Mouse (Mus musculus): ENCODE data around the gene Dnmt1. TPM values are rescaled to one million over a fixed set of nuclear protein-coding genes. Genes with fewer than 3 reads are reported as not detected.

The Dnmt1 gene
- total RNA-seq, 2 experiments from 2014 or later = 6.5 to 10.5 TPM

DNA sequence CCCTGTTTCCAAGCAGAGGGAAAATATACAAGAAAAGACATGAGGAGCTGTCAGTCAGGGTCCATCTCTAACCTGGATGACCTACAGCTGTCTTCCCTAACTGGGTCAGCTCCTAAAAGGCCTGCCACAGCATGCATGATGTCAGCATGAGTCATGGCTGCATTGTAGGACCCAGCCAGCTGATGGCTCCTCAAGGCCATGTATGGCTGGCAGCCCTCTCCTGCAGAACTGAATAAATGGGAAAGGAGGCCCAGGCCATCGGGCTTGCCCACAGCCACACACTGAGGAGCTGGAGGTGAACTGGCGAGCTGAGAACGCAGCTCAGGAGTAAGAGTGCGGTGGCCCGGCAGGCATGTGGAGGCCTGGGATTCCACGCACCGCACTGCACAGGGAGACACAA is 16.3 kb downstream of the Dnmt1 start:
- DNase-seq = peak; percentile 35

GRCm38 (mm10) chr9:20923258-20923657 is 36.4 kb downstream of the Dnmt1 start:
- DNase-seq = no peak

DNA sequence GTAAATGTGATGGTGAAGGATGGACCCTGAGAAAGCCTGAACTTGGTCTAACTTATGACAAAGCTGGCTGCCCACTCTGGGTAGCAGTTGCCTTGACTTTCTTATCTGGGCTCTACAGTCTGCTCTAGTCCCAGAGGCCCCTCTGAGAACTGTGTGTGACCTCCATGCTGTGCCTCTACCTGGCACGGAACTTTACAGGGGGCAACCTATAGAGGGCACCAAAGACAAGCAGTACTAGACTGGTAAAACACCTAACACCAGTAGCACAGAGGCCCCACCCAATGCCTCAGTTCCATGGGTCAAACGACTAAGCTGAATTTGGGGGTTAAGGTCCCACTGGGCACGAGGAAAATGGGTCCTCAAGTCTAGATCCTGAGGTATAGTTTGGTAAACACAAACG is 43.5 kb downstream of the Dnmt1 start:
- no peak for DNase-seq

DNA sequence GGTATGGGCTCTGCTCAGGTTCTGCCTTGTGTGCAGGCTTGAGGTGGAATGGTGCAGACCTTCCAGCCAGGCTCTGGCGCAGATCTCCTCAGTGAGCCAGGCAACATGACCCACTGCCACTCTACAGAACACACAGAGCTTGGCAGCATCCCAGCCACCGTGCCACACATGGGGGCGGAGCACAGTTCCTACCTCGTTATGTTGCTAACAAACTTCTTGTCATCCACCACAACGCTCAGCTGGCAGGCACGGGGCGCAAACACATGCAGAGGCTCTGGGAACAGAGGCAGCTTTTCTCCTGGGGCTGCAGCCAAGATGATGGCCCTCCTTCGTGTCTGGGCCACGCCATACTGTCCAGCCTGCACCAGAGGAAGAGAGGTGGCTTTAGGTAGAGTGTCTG is 49.7 kb downstream of the Dnmt1 start:
- DNase-seq = no peak

DNA sequence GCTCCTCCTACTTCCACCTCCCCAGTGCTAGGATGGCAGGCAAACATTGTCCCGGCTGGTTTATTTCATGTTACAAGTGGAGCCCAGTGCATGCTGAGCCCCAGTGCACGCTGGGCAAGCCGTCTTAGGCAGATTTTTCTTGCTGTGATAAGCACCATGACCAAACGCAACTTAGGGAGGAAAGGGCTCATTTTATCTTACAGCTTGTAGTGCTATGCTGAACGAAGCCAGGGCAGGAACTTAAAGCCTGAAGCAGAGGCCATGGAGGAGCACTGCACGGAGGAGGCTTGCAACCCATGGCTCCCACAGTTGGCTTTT is 57.6 kb downstream of the Dnmt1 start:
- no peak for DNase-seq

GRCm38 (mm10) chr9:20901466-20902173 is 58.1 kb downstream of the Dnmt1 start:
- no peak for DNase-seq

GRCm38 (mm10) chr9:20898511-20899073 is 61.1 kb downstream of the Dnmt1 start, which contains the start of gene Eif3g:
TSS of gene Eif3g (minus strand) at chr9:20898623.
- peak; percentile 80 for DNase-seq

DNA sequence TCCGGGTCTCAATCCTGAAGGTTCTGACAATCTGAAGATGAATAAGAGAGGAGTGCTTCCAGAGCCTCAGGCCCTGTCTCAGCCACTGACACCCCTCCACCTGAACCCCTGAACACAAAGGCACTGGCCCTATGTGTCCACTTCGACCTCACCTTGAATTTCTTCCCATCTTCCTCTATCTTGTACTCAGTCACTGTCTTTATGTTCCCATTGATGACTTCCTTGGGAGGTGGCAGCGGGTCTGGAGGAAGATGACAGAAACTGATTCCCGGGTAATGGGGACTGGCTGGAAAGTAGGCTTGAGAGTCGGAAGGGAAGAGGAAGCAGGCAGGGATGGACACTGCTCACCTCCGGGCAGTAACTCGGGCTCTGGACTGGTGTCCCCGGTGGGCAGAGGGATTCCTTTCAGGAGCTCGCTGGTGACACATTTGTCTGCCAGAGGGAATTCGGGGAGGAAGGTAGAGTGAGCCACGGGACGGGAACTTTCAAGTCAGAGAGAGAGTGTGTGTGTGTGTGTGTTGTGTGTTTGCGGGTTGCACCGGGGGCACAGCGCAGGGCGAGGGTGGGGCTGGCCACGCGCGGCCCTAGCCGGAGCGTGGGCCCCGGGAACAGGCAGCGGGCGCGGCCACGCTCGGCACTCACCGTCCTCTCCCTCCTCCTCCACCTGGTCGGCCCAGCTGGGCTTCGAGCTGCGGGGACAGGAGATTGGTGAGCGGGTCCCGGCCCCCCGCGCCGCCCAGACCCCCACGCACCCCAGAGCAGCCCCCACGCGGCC is 61.8 kb downstream of the Dnmt1 start:
- no peak for DNase-seq

DNA sequence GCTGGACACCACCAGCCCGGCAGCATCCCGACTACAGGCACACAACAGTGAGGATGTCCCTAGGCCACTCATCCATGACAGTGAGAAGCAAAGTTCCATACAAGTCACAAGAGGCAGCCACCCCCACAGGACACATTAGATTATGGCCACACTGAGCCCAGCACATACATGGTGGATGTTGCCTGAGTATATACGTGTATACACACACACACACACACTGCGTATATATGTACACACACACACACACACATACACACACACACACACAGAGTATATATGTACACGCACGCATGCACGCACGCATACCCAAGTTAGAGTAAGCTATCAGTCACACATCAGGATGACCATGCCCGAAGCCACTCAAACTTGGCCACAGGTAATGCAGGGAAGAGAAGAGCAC is 64.3 kb downstream of the Dnmt1 start:
- DNase-seq = no peak

DNA sequence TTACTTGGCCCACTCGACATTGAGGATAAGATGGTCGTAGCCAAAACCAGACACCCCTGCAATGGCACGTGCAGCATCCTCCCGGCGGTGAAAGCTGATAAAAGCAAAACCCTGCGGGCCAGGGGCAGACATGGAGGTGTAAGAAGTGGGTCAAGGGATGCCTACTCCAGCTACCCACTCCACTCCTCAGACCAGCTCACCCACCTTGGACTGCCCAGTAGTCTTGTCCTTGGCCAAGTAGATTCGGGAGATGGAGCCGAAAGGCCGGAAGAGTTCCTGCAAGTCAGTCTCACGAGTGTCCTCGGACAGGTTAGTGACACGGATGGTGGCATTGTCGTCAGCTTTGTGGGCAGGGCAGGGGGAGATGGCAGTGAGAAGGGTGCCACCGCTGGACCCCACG is 65.1 kb downstream of the Dnmt1 start:
- no peak for DNase-seq

GRCm38 (mm10) chr9:20893590-20894343 is 65.9 kb downstream of the Dnmt1 start:
- no peak for DNase-seq

DNA sequence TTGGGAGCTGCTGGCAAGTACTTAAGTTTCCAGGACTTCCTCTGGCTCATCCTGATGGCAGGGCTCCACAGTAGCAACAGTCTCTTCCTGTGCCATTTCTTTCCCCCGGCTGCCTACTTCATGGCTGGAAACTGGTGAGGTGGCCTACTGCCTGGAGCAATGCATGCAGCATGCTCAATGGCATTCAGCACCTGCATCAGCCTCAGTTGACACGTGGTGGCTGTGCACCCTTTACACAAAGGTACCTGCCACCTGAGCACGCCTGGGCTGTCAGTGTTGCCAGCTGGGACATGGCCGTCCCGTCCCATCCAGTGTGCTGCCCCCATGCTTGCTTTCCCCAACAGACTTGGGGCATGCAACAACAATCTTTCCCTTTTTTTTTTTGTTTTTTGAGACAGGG is 66.6 kb downstream of the Dnmt1 start:
- DNase-seq = no peak

DNA sequence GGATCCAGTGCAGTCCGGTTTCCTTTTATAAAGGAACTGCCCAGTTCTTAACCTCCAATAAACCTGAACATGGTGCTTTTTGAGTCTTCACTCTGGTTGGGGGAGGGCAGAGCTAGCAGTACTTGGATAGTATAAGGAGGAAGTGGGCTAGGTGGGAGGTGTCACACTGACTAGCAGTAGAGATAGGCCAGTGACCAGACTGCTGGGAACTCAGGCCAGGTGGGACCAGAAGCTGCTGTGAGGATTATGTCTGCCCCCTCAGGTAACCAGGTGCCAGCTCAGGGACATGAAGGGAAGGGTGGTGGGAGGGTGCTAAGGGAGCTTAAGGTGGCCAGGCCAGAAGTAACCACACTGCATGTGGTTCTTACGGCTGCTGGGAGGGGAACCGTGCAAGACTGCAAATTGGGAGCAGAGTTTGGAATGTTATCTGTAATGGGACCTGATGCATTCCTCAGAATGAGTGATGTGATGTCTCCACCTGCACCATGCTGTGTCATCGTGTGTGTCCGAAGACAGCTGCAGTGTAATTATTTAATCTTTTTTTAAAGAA is 67.5 kb downstream of the Dnmt1 start:
- DNase-seq = no peak

DNA sequence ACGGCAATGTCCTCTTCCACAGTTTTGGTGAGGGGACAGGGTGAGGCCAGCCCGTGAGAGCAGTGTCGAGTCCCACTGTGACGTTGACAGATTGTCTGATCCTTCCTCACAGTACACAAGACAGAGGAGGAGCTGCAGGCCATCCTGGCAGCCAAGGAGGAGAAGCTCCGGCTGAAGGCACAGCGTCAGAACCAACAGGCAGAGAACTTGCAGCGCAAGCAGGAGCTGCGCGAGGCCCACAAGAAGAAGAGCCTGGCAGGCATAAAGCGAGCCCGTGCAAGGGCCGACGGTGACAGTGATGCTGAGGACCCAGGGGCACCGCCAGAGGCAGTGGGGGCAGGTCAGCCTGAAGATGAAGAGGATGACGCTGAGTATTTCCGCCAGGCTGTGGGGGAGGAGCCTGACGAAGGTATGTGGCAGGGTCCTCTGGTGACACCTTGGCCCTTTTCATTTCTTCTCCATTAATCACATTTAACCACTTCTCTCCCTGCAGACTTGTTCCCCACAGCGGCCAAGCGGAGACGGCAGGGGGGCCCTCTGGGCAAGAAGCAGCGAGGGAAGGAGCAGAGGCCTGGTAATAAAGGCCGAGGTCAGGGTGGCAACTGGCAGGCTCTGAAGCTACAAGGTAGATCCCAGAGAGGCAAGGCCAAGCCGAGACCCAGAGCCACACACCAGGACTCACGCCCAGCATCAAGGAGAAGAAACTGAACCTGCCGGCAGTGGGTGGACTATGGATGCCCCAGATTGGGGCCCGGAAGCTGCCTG is 68.2 kb downstream of the Dnmt1 start:
- no peak for DNase-seq

- no peak for DNase-seq
Measured at GRCm38 (mm10) chr9:20890411-20890810, 69.3 kb downstream of the Dnmt1 start.

DNA sequence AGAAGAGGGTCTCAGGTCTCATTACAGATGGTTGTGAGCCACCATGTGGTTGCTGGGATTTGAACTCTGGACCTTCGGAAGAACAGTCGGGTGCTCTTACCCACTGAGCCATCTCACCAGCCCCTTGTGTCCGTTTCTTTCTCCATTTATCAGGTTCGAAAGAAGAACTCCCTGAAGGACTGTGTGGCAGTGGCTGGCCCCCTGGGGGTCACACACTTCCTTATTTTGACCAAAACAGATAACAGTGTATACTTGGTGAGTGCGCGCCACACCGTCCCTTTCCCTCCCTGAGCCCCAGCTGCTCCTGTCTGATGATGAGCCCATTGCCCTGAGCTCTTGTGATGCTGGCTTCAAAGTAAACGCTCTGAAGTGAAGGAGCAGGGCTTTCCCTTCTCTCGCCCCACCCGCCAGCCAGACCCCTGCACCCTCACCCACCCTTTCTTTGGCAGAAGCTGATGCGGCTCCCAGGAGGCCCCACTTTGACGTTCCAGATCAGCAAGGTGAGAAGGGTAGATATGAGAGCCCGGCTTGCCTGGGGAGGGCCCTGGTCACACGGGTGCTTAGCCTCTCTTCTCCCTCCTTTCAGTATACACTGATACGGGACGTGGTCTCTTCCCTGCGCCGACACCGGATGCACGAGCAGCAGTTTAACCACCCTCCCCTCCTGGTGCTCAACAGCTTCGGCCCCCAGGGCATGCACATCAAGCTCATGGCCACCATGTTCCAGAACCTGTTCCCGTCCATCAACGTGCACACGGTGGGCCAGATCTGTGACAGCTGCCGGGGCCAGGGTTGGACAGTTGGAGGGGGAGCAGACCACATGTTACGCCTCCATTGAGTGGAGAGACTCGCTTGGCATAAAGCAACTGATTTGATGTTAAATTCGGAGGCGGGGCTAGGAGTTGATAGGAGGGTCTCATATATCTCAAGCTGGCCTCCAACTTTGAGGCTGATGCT is 70.2 kb downstream of the Dnmt1 start:
- DNase-seq = no peak

DNA sequence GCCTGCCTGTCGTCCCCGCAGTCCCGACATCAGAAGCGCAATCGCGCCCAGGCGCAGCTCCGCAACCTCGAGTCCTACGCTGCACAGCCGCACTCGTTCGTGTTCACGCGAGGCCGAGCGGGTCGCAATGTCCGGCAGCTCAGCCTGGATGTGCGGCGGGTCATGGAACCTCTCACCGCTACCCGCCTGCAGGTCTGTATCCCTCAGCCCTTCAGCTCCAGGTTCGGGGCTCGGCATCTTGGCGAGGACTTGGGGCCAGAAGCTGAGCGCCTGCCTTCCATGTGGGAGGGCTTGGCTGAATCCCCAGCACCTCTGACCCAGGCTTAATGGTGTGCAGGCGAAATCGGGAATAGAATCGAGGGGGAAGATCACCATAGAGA is 71.3 kb downstream of the Dnmt1 start:
- no peak for DNase-seq

- peak; percentile 93 for DNase-seq
Measured at GRCm38 (mm10) chr9:20887704-20888385, 71.8 kb downstream of the Dnmt1 start, which contains the start of gene Ppan. TSS of gene Ppan (plus strand) at chr9:20888175.

GRCm38 (mm10) chr9:20887191-20887590 is 72.5 kb downstream of the Dnmt1 start:
- DNase-seq = no peak

DNA sequence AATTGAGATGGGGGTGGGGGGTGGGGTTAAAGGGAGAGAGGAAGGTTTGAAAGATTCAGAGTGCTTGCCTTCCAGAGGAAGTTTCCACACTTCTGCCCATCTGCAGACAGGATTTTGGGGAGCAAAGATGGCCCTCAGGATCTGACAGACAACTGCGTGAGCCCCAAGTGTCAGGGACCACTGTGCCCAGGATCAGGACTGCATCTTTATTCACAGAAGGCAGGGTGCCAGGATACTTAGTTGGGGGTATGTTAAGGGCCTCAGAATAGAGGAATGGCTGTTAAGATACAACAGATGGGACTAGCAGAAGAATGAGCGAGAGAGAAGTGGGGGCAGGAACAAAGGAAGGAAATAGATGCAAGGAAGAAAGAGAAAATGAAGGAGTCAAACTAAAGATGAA is 73.1 kb downstream of the Dnmt1 start:
- no peak for DNase-seq
